Mouse (Mus musculus) liver, embryonic 14.5 days (tissue): ENCODE results near the gene Commd4. TPM values are rescaled to one million over a fixed set of nuclear protein-coding genes. Genes with fewer than 3 reads are reported as not detected.

ENCODE experiments used
- ATAC-seq: fragments of 200-750 bp; cut with Nextera tagmentation; 2 replicates; pipeline ENCODE4 v1.8.0; 2017; ENCODE audit warnings: moderate number of reproducible peaks, mild to moderate bottlenecking, moderate library complexity; ENCODE audit not compliant: insufficient read depth
- DNase-seq, 3 experiments: peaks; one replicate each; pipeline ENCODE4 v3.0.0-alpha.2; 2012 to 2013; ENCODE audit warnings: low read depth in 3 of 3, low spot score in 3 of 3
- H3K27ac ChIP-seq: fragments of 300-500 bp; sonication (generic); 2 replicates; pipeline ENCODE4 v1.5.1; 2014; ENCODE audit warnings: moderate library complexity, mild to moderate bottlenecking, control low read depth, inconsistent platforms
- H3K27me3 ChIP-seq: fragments of 300-500 bp; sonication (generic); 2 replicates; pipeline ENCODE4 v1.6.1; 2014; ENCODE audit warnings: mild to moderate bottlenecking, low read length, moderate library complexity; ENCODE audit not compliant: control insufficient read depth, insufficient read depth
- H3K36me3 ChIP-seq: fragments of 300-500 bp; sonication (generic); replicated peaks from 2 replicates; pipeline ENCODE4 v1.6.1; 2014; ENCODE audit warnings: low read depth; ENCODE audit not compliant: control insufficient read depth, insufficient read depth
- H3K4me1 ChIP-seq, 2 experiments: fragments of 200-500 bp in 1 of 2; fragments of 300-500 bp in 1 of 2; sonication (generic) in 1 of 2; replicated peaks; 2 replicates each; pipeline ENCODE4 v1.6.1; 2012 to 2014; ENCODE audit warnings: antibody characterized with exemption in 1 of 2, inconsistent platforms in 1 of 2, low read length in 1 of 2; ENCODE audit not compliant: control insufficient read depth in 2 of 2, insufficient read depth in 2 of 2
- H3K4me2 ChIP-seq: fragments of 300-500 bp; sonication (generic); 2 replicates; pipeline ENCODE4 v1.6.1; 2014; ENCODE audit warnings: low read depth, mild to moderate bottlenecking, control low read depth, moderate library complexity
- H3K4me3 ChIP-seq, 2 experiments: fragments of 200-500 bp in 1 of 2; fragments of 300-500 bp in 1 of 2; sonication (generic) in 1 of 2; 2 replicates each; pipeline ENCODE4 v1.5.1; 2012 to 2014; ENCODE audit warnings: low read depth in 2 of 2, low read length in 2 of 2, mild to moderate bottlenecking in 2 of 2, control low read depth in 1 of 2, inconsistent platforms in 1 of 2, moderate library complexity in 1 of 2; ENCODE audit not compliant: insufficient read depth in 1 of 2
- H3K9ac ChIP-seq: fragments of 300-500 bp; sonication (generic); replicated peaks from 2 replicates; pipeline ENCODE4 v1.6.1; 2014; ENCODE audit warnings: mild to moderate bottlenecking, control low read depth, moderate library complexity
- H3K9me3 ChIP-seq: fragments of 300-500 bp; sonication (generic); 2 replicates; pipeline ENCODE4 v1.6.1; 2016; ENCODE audit warnings: low read length, mixed read lengths; ENCODE audit not compliant: control insufficient read depth
- CTCF ChIP-seq: IDR thresholded peaks from 2 replicates; pipeline ENCODE4 v1.5.1; 2016; ENCODE audit warnings: antibody characterized with exemption, low read depth, control low read depth
- EP300 ChIP-seq: IDR thresholded peaks from 2 replicates; pipeline ENCODE4 v1.6.1; 2016; ENCODE audit warnings: antibody characterized with exemption, low read depth
- WGBS: fragments of 180-500 bp; shearing (Covaris S2); extraction: QIAGEN DNeasy Blood & Tissue Kit; methylation state at CpG from one replicate; pipeline ENCODE4 v1.1.7; 2014; ENCODE audit not compliant: insufficient replicate concordance; 5-methylcytosine and 5-hydroxymethylcytosine counted together
- polyA plus RNA-seq, 2 experiments: library from polyadenylated mRNA; depleted of rRNA in 1 of 2; stranded (reverse) in 1 of 2; unstranded in 1 of 2; fragments of >200 nt; fragmentation: Nextera tagmentation in 1 of 2; extraction: Ambion mirVana in 1 of 2; gene quantifications; 2 replicates each; pipeline versions ENCODE4 v1.2.1 to v1.2.3; 2012 to 2014

Commd4 gene
- polyA plus RNA-seq, 2 experiments = 45.8 to 57.1 TPM

DNA sequence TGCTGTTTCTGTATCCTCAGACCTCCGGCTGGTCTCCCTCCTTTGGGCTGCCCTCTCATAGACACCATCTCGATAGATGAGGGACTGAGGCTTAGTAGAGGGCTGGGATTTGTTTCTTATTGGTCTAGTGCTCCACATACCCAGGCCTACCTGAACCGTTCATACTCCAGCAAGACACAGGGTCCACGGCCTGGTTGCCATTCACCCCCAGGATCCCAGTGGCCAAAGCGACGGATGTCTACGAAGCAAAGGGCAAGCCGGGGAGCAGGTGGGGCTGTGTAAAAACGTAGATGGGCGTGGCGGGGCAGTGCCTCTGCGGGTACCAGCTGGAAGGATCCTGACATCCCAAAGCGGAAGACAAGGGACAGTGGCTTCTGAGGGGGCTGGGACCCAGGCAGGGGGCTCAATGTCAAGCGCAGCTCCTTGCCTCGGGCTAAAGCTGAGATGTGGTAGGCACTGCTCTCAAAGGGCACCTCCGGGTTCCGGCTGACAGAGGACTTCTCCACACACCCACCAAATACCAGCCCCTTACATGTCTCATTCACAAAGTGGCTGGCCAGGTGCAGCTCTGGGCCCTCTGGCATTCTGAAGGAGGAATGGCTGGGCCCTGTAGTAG, 11.6 kb downstream of the Commd4 start:
- H3K4me2 ChIP-seq = no peak overlapping the region
- TF ChIP-seq CTCF (no peak), EP300 (no peak)
- no peaks in the 10 kb centered on the region for H3K9me3 ChIP-seq
- ATAC-seq (no peak), DNase-seq (no peak)
- no peak overlapping the region for H3K4me3 ChIP-seq
- H3K27ac ChIP-seq = no peak overlapping the region
- 77% methylated on average over 17 of the region's 17 CpGs for WGBS
- no peaks in the 10 kb centered on the region for H3K27me3 ChIP-seq
- H3K36me3 ChIP-seq = no peaks in the 10 kb centered on the region
- no peak overlapping the region for H3K9ac ChIP-seq
- peaks cover 0 to 11% of the 10 kb centered on the region in 2 experiments; a peak in 2 of 4 replicates for H3K4me1 ChIP-seq

DNA sequence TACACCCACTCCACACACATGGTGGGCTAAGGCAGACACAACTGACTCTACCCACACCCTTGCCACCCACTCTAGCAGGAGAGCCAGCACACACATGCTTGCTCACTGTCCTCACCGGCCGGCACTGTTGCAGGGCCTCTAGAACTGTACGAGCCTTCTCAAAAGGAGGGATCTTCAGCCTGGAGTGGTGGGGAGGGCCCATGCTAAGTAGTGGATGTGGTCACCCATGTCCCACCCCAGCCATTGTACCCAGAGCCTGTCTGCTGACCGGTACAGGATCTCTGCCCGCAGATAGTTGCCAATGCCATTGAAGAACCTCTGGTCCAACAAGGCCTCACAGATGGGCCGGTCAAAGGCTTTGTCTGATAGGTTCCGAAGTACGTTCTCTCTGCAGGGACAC, 13.3 kb downstream of the Commd4 start:
- no peaks in the 10 kb centered on the region for H3K36me3 ChIP-seq
- no peak overlapping the region for H3K9ac ChIP-seq
- ATAC-seq (no peak), DNase-seq (no peak)
- H3K4me3 ChIP-seq = no peak overlapping the region
- no peaks in the 10 kb centered on the region for H3K27me3 ChIP-seq
- no peak overlapping the region for H3K4me2 ChIP-seq
- no peak overlapping the region for H3K27ac ChIP-seq
- peaks cover 0 to 11% of the 10 kb centered on the region in 2 experiments; a peak in 2 of 4 replicates for H3K4me1 ChIP-seq
- H3K9me3 ChIP-seq = no peaks in the 10 kb centered on the region
- TF ChIP-seq EP300 = no peak
- no peak for TF ChIP-seq CTCF
- 78% methylated on average over 8 of the region's 8 CpGs for WGBS

DNA sequence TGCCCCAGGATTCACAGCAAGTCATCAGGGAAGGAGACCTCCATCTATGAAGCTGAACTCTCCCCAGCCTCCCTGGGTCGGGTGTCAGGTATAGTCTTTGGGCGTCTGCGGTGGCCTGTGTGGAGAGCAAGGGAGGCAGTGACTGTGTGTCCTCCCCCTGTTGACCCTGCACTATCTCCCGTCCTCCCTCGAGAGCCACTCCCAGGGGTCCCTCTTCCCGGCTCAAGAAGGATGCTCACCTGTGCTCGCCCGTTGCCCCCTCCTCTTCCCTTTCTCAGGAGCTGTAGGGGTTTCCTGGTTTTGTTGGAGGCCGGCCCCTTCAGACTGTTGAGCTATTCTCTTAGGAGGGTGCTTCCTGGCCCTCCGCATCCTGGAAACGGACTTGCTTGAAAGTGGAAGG, 14.9 kb downstream of the Commd4 start:
- ATAC-seq = no peak
- no peak overlapping the region for H3K4me3 ChIP-seq
- no peak for DNase-seq
- no peaks in the 10 kb centered on the region for H3K9me3 ChIP-seq
- H3K27ac ChIP-seq = no peak overlapping the region
- 0 out of 4 replicates have a peak, but pooled peaks cover 0 to 6% of the 10 kb centered on the region in 2 experiments for H3K4me1 ChIP-seq
- no peak overlapping the region for H3K9ac ChIP-seq
- H3K27me3 ChIP-seq = no peaks in the 10 kb centered on the region
- WGBS = 73% methylated on average over 11 of the region's 11 CpGs
- no peak overlapping the region for H3K4me2 ChIP-seq
- H3K36me3 ChIP-seq = no peaks in the 10 kb centered on the region
- TF ChIP-seq EP300 (no peak), CTCF (no peak)

DNA sequence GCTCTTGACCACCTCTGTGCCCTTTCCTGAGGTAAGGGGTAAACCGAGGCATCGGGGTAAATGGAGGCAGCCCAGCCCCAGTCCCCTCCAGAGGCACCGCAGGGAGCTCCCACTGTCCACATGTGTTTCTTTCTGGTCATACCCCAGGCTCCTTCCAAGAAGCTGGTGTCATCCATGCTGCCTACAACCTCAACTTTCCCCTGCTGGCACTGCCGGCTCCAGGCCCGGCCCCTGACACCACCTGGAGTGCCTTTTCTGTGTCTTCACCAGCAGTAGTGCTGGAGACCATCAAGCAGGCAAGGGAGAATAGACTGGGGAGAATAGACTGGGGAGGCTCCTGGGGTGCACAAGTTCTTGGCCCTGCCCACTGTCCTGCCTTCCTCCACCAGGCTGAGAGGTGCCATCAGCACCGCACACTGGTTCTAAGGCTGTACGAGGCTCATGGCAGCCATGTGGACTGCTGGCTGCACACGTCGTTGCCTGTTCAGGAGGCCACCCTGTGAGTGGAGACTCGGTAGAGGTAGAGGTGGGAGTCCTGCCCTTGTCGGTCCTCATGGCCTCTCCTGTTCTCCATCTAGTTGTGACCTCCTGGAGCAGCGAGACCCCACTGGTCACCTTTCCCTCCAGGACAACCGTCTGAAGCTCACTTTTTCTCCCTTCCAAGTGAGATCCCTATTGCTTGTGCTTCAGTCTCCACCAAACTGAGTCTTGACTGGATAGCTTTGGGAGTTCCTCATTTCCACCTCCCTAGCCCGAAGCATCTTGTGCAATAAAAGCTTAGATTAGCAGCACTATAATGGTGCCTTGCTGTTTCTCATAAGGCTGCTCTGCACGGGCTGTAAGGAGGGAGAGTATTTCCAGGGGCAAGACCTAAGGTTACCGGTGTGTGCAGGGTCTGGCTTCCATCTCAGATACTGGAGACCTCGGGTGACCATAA, 16.4 kb downstream of the Commd4 start:
- Histone ChIP-seq H3K4me2 (no peak overlapping the region), H3K4me1 (no peaks in the 10 kb centered on the region), H3K9me3 (no peaks in the 10 kb centered on the region), H3K4me3 (no peak overlapping the region), H3K27ac (no peak overlapping the region), H3K27me3 (no peaks in the 10 kb centered on the region), H3K9ac (no peak overlapping the region), H3K36me3 (no peaks in the 10 kb centered on the region)
- WGBS = 71% methylated on average over 17 of the region's 17 CpGs
- no peak for ATAC-seq
- TF ChIP-seq CTCF = no peak
- no peak for TF ChIP-seq EP300
- DNase-seq = no peak

DNA sequence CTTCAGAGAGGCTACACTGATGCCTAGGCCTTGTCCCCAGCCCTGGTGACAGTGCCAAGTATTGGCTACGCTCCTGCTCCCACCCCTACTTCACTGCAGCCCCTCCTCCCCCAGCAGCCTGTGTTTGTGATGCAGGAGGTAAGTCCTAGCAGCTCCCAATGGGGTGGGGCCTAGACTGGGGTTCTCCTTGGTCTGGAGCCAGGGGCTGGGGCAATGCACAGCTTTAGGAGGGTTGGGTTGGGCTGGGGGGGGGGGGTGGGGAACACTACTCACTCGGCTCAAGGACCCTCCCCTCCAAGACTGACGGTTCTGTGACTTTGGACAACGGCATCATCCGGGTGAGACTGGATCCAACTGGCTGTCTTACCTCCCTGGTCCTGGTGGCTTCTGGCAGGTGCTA, 18.6 kb downstream of the Commd4 start:
- DNase-seq (no peak), ATAC-seq (no peak)
- H3K4me2 ChIP-seq = no peak overlapping the region
- H3K27me3 ChIP-seq = no peaks in the 10 kb centered on the region
- no peaks in the 10 kb centered on the region; the same call in 1 of the 2 replicates for H3K36me3 ChIP-seq
- H3K27ac ChIP-seq = no peak overlapping the region
- no peak overlapping the region for H3K4me3 ChIP-seq
- no peak overlapping the region for H3K9ac ChIP-seq
- no peaks in the 10 kb centered on the region for H3K9me3 ChIP-seq
- WGBS = 82% methylated on average over 5 of the region's 5 CpGs
- no peak for TF ChIP-seq EP300
- TF ChIP-seq CTCF = no peak
- H3K4me1 ChIP-seq = no peaks in the 10 kb centered on the region
